Mouse (Mus musculus) heart, adult 2 months (tissue): Measurements from ENCODE around the gene Hcn2.

ENCODE experiments used
- CTCF ChIP-seq: fragments of 200-600 bp; IDR thresholded peaks from 2 replicates; pipeline ENCODE4 v1.8.1; 2022; ENCODE audit warnings: antibody characterized with exemption, mild to moderate bottlenecking, moderate library complexity
- EP300 ChIP-seq: fragments of 200-500 bp; IDR thresholded peaks from 2 replicates; pipeline ENCODE4 v1.6.1; 2011; ENCODE audit warnings: low read depth, low read length, control low read depth; ENCODE audit not compliant: insufficient read depth
- POLR2A ChIP-seq: fragments of 200-500 bp; IDR thresholded peaks from 2 replicates; pipeline ENCODE4 v1.6.1; 2011; ENCODE audit warnings: mild to moderate bottlenecking, low read depth, low read length, control low read depth; ENCODE audit not compliant: insufficient read depth

GRCm38 (mm10) chr10:79766001-79766507, 49.6 kb downstream of the Hcn2 start:
- TF ChIP-seq POLR2A = no peak
- TF ChIP-seq CTCF = no peak
- TF ChIP-seq EP300 = no peak
